Mouse (Mus musculus): ENCODE data around the gene Alox12. TPM values are rescaled to one million over a fixed set of nuclear protein-coding genes. Genes with fewer than 3 reads are reported as not detected.

The Alox12 gene
- polyA plus RNA-seq, 1 experiment from 2014 or later: 0.08 TPM

DNA sequence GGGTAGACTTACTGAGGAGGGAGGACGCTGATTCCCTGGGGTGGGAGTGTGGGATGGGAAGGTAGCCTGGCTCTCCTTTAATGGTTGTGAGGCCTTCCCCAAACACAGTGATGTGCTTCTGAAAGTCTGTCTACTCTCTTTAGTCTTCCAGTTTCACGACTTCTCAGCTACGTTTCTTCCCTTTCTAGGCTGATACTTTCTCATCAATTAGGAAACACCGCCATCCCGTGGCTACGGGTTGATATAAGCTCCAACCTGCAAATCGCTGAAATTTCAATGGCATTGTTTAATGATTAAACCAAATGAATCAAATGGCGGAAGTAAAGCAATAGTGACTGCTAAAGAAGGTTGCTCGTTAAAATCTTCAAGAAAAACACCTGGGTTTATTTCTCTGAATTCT, 42.3 kb downstream of the Alox12 start:
- H3K9me3 ChIP-seq (ENCODE audit: control insufficient read depth, low read length): no peaks in the 10 kb centered on the region
- no peak overlapping the region for H3K9ac ChIP-seq (replicated peaks; ENCODE audit: low read depth, low read length)
- no peak overlapping the region for H3K4me3 ChIP-seq (ENCODE audit: low read depth, low read length)
- no peaks in the 10 kb centered on the region for H3K36me3 ChIP-seq (ENCODE audit: control insufficient read depth, insufficient read depth, low read length)
- no peak for ATAC-seq (ENCODE audit: low read depth)
- H3K4me1 ChIP-seq (ENCODE audit: control insufficient read depth, insufficient read depth, low read length): peaks cover 12% of the 10 kb centered on the region
- H3K4me2 ChIP-seq (ENCODE audit: low read depth, low read length): no peak overlapping the region
- H3K27ac ChIP-seq (ENCODE audit: low read depth, low read length): no peak overlapping the region
- peaks cover 34% of the 10 kb centered on the region for H3K27me3 ChIP-seq (ENCODE audit: control insufficient read depth, insufficient read depth, low read length)
- 12% methylated on average over 9 of the region's 9 CpGs for WGBS

DNA sequence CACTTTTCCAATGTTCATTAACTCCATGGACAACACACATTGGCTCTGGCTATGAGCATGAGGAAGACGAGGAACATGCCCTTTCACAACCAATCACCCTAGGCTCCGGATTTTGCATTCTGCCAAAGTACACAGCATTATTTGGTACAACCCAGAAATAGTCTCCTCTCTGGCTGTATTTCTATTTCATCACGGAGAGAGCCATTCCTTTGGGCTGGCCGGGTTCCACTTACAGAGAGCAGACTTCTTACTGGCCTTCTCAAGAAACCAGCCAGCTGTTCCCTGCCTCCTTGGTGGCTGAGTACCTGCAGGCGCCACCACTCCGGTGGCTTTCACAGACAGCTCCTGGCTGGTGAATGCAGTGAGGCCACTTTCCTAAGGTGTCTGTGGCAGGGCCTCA, 42.7 kb downstream of the Alox12 start, which contains the start of gene Slc16a11:
TSS of gene Slc16a11 (plus strand) at position 330 of the 400 bp plus-strand sequence.
- Histone ChIP-seq H3K4me1 (ENCODE audit: control insufficient read depth, insufficient read depth, low read length) (peaks cover 12% of the 10 kb centered on the region), H3K4me3 (ENCODE audit: low read depth, low read length) (peak within 1 kb of the TSS; percentile 32), H3K9me3 (ENCODE audit: control insufficient read depth, low read length) (no peaks in the 10 kb centered on the region), H3K4me2 (ENCODE audit: low read depth, low read length) (peak within 1 kb of the TSS; percentile 63), H3K36me3 (ENCODE audit: control insufficient read depth, insufficient read depth, low read length) (no peaks in the 10 kb centered on the region), H3K27me3 (ENCODE audit: control insufficient read depth, insufficient read depth, low read length) (peaks cover 34% of the 10 kb centered on the region), H3K9ac (replicated peaks; ENCODE audit: low read depth, low read length) (peak within 1 kb of the TSS; percentile 41; the same call in 1 of the 2 replicates), H3K27ac (ENCODE audit: low read depth, low read length) (no peak within 1 kb of the TSS)
- WGBS: 64% methylated on average over 6 of the region's 6 CpGs
- ATAC-seq (ENCODE audit: low read depth): no peak

DNA sequence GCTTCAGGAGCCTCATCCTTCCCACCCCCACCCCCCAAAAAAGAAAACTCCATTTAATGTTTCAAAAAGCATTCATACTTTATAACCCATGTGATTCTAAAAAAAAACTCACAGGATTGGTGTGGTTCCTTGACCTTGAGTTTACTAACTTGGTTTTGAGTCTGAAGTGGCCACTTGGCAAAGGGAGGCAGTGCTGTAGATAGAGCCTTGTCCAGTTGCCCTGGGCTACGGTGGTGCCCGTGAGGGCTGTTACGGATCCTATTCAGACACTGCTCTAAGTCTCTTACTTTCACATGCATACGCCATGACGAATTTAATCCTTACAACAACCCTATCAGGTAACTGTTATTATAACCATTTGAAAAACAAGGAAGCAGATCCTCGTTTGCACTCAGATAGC, 43.2 kb downstream of the Alox12 start:
- Histone ChIP-seq H3K27ac (ENCODE audit: low read depth, low read length) (no peak overlapping the region), H3K4me1 (ENCODE audit: control insufficient read depth, insufficient read depth, low read length) (peaks cover 12% of the 10 kb centered on the region), H3K4me3 (ENCODE audit: low read depth, low read length) (no peak overlapping the region), H3K4me2 (ENCODE audit: low read depth, low read length) (no peak overlapping the region), H3K9ac (replicated peaks; ENCODE audit: low read depth, low read length) (no peak overlapping the region), H3K27me3 (ENCODE audit: control insufficient read depth, insufficient read depth, low read length) (peaks cover 33% of the 10 kb centered on the region), H3K9me3 (ENCODE audit: control insufficient read depth, low read length) (no peaks in the 10 kb centered on the region), H3K36me3 (ENCODE audit: control insufficient read depth, insufficient read depth, low read length) (no peaks in the 10 kb centered on the region)
- ATAC-seq (ENCODE audit: low read depth): no peak
- WGBS: 74% methylated on average over 6 of the region's 6 CpGs

DNA sequence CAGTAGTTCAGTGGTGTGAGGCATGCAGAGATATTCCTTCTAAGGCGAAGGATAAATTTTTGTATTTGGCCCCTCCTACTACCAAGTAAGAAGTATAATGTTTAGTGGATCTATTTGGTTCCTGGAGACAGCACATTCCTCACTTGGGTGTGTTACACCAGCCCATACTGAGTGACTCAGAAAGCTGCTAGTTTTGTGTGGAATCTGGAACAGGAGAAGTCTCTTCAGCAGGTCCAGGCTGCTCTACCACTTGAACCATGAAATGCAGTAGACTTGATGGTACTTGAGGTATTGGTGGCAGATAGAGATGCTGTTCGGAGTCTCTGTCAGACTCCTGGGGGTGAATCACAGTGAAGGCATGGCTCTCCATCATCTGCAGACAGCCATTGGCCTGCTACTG, 44.5 kb downstream of the Alox12 start:
- Histone ChIP-seq H3K9me3 (ENCODE audit: control insufficient read depth, low read length) (no peaks in the 10 kb centered on the region), H3K9ac (replicated peaks; ENCODE audit: low read depth, low read length) (no peak overlapping the region), H3K4me1 (ENCODE audit: control insufficient read depth, insufficient read depth, low read length) (peaks cover 12% of the 10 kb centered on the region), H3K4me2 (ENCODE audit: low read depth, low read length) (no peak overlapping the region), H3K27ac (ENCODE audit: low read depth, low read length) (no peak overlapping the region), H3K27me3 (ENCODE audit: control insufficient read depth, insufficient read depth, low read length) (peaks cover 20% of the 10 kb centered on the region), H3K4me3 (ENCODE audit: low read depth, low read length) (no peak overlapping the region), H3K36me3 (ENCODE audit: control insufficient read depth, insufficient read depth, low read length) (no peaks in the 10 kb centered on the region)
- no peak for ATAC-seq (ENCODE audit: low read depth)
- 87% methylated on average over 2 of the region's 2 CpGs for WGBS

DNA sequence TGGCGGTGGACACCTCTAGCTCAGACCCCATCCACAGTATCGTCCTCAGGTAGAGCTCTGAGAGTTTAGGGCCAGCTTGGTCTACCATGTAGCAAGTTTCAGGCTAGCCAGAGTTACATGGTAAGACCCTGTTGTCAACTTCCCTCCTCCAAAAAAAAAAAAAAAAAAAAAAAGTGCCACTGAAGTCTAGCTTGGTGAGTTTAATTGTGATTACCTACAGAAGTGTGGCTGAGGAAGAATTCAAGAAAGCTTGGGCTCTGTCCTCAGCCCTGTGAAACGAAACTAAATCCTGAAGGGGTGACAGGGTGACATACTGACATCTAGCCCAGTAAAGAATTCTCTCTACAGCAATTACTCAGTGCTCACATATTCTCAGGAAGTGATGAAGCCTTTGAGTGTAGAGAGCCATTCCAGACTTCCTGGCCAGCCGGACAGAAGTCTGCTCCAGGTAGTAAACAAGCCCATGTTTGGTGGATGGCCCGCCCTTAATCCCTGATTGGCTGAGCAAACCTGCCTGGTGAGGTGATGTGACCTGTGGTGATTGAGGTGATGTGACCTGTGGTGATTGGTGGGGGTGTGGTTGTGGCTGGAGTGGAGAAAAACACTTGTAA, 46.3 kb downstream of the Alox12 start:
- ATAC-seq (ENCODE audit: low read depth): no peak
- 79% methylated on average over 5 of the region's 5 CpGs for WGBS
- H3K27me3 ChIP-seq (ENCODE audit: control insufficient read depth, insufficient read depth, low read length): peaks cover 7% of the 10 kb centered on the region

DNA sequence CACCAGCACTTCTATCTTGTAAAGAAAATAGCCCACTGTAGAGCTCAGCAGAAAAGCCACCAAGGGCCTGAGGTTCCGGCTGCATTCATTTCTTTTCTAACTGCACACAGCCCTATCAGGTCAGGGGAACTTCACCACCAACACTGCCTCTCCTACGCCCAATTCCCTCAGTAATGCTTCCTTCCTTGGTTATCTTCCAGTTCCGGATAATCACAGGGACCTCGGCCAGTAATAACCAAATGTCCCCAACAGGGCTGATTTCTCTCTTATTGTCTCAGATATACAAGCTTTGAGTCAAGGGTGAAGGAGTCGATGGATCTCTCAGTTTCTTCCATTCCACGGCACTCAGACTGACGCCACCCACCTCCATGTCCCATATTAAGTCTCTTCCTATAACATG, 47.9 kb downstream of the Alox12 start:
- H3K9me3 ChIP-seq (ENCODE audit: control insufficient read depth, low read length): no peaks in the 10 kb centered on the region
- no peaks in the 10 kb centered on the region; the same call in 1 of the 2 replicates for H3K27me3 ChIP-seq (ENCODE audit: control insufficient read depth, insufficient read depth, low read length)
- 87% methylated on average over 7 of the region's 7 CpGs for WGBS
- no peak overlapping the region for H3K9ac ChIP-seq (replicated peaks; ENCODE audit: low read depth, low read length)
- no peaks in the 10 kb centered on the region for H3K36me3 ChIP-seq (ENCODE audit: control insufficient read depth, insufficient read depth, low read length)
- no peak overlapping the region for H3K27ac ChIP-seq (ENCODE audit: low read depth, low read length)
- H3K4me1 ChIP-seq (ENCODE audit: control insufficient read depth, insufficient read depth, low read length): no peaks in the 10 kb centered on the region
- no peak overlapping the region for H3K4me3 ChIP-seq (ENCODE audit: low read depth, low read length)
- H3K4me2 ChIP-seq (ENCODE audit: low read depth, low read length): no peak overlapping the region
- no peak for ATAC-seq (ENCODE audit: low read depth)

More for the DNA sequence above, 46.3 kb downstream of the Alox12 start:
- Histone ChIP-seq H3K4me1 (ENCODE audit: control insufficient read depth, insufficient read depth, low read length) (peaks cover 5% of the 10 kb centered on the region; the same call in 1 of the 2 replicates), H3K4me2 (ENCODE audit: low read depth, low read length) (no peak overlapping the region), H3K36me3 (ENCODE audit: control insufficient read depth, insufficient read depth, low read length) (no peaks in the 10 kb centered on the region), H3K4me3 (ENCODE audit: low read depth, low read length) (no peak overlapping the region), H3K9ac (replicated peaks; ENCODE audit: low read depth, low read length) (no peak overlapping the region), H3K27ac (ENCODE audit: low read depth, low read length) (no peak overlapping the region), H3K9me3 (ENCODE audit: control insufficient read depth, low read length) (no peaks in the 10 kb centered on the region)

DNA sequence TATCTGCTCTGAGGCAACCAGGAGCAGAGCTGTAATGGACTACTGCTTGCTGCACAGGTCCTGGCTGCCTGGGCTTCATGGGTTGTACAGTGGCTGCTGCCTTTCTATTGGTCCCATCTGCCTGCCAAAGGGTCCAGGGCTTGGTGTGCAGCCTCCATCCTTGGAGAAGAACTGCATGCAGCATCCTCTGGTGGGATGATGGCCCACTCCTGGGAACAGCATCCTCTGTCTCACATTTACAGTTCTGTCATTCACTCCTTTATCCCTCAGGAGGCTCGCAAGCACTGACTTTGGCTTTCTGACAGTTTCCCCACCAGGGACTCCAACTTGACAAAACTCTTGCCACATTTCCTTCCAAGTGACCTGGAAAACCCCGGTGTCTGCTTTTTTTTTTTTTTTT, 48.4 kb downstream of the Alox12 start:
- Histone ChIP-seq H3K9ac (replicated peaks; ENCODE audit: low read depth, low read length) (no peak overlapping the region), H3K4me1 (ENCODE audit: control insufficient read depth, insufficient read depth, low read length) (no peaks in the 10 kb centered on the region), H3K27ac (ENCODE audit: low read depth, low read length) (no peak overlapping the region), H3K27me3 (ENCODE audit: control insufficient read depth, insufficient read depth, low read length) (no peaks in the 10 kb centered on the region), H3K4me2 (ENCODE audit: low read depth, low read length) (no peak overlapping the region), H3K9me3 (ENCODE audit: control insufficient read depth, low read length) (no peaks in the 10 kb centered on the region), H3K4me3 (ENCODE audit: low read depth, low read length) (no peak overlapping the region), H3K36me3 (ENCODE audit: control insufficient read depth, insufficient read depth, low read length) (no peaks in the 10 kb centered on the region)
- WGBS: 87% methylated on average over 2 of the region's 2 CpGs
- no peak for ATAC-seq (ENCODE audit: low read depth)

DNA sequence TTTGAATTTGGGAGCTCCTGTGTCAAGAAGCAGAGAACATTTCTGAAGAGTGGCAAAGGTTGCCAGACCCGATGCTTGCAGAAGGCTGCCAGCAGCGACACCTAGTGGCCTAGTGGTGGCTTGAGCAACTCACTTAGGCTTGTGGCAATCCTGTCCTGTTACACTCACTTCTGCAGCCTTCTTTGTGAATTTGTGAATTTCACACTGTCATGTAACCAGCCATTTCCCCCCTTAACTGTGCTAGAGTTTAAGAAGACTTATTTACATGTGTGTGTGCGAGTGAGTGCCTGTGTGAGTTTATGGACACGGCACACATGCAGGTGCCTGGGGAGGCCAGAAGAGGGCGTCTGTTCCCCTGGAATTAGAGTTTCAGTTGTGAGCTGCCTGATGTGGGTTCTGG, 53.5 kb downstream of the Alox12 start:
- no peak overlapping the region for H3K4me2 ChIP-seq (ENCODE audit: low read depth, low read length)
- WGBS: 36% methylated on average over 5 of the region's 5 CpGs

DNA sequence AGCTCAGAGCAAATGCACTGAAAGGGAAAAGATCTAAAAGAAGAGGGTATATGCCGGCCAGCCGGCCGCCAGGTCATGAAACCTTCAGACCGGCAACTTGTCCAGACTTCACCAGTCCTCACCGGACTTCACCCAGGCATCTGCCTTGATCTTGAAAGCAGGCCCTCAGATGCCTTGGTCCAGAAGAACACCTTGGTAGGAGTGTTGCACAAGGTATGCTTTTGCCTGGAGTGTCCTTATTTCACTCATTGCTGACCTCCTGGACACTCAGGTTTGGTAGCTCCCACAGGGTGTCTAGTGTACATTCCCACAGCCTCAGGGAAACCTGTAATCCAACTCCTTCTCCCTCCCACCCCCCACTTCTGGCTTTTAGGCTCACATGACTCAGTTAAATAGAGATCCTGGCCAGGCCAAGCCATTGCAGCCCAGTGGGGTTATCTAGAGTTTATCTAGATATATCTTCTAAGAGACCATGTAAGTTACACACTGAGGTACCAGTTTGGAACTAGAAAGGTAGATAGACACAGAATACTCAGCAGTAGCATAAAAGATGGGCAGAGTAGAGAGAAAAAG, 55.0 kb downstream of the Alox12 start:
- Histone ChIP-seq H3K4me2 (ENCODE audit: low read depth, low read length) (no peak overlapping the region), H3K4me1 (ENCODE audit: control insufficient read depth, insufficient read depth, low read length) (no peaks in the 10 kb centered on the region), H3K27ac (ENCODE audit: low read depth, low read length) (no peak overlapping the region), H3K36me3 (ENCODE audit: control insufficient read depth, insufficient read depth, low read length) (no peaks in the 10 kb centered on the region), H3K9ac (replicated peaks; ENCODE audit: low read depth, low read length) (no peak overlapping the region), H3K9me3 (ENCODE audit: control insufficient read depth, low read length) (no peaks in the 10 kb centered on the region), H3K27me3 (ENCODE audit: control insufficient read depth, insufficient read depth, low read length) (no peaks in the 10 kb centered on the region), H3K4me3 (ENCODE audit: low read depth, low read length) (no peak overlapping the region)
- ATAC-seq (ENCODE audit: low read depth): no peak
- 85% methylated on average over 5 of the region's 5 CpGs for WGBS

More for the DNA sequence above, 53.5 kb downstream of the Alox12 start:
- Histone ChIP-seq H3K4me3 (ENCODE audit: low read depth, low read length) (no peak overlapping the region), H3K27ac (ENCODE audit: low read depth, low read length) (no peak overlapping the region), H3K9ac (replicated peaks; ENCODE audit: low read depth, low read length) (no peak overlapping the region), H3K27me3 (ENCODE audit: control insufficient read depth, insufficient read depth, low read length) (no peaks in the 10 kb centered on the region), H3K36me3 (ENCODE audit: control insufficient read depth, insufficient read depth, low read length) (no peaks in the 10 kb centered on the region), H3K4me1 (ENCODE audit: control insufficient read depth, insufficient read depth, low read length) (no peaks in the 10 kb centered on the region), H3K9me3 (ENCODE audit: control insufficient read depth, low read length) (no peaks in the 10 kb centered on the region)
- no peak for ATAC-seq (ENCODE audit: low read depth)
